Mouse (Mus musculus) central nervous system, embryonic 14 days (tissue): ENCODE results near the gene Depdc1b. TPM values are rescaled to one million over a fixed set of nuclear protein-coding genes. Genes with fewer than 3 reads are reported as not detected.

ENCODE experiments used
- polyA plus RNA-seq: library from polyadenylated mRNA; depleted of rRNA; stranded (reverse); fragments of >200 nt; gene quantifications from 2 replicates; pipeline ENCODE4 v1.2.3, GENCODE M21; 2012; rRNA removed

Depdc1b gene
- polyA plus RNA-seq, result 4.5 and 7.1 TPM in 2 replicates

GRCm38 (mm10) chr13:108315702-108316486 is at the start of gene Depdc1b:
Gene Depdc1b, plus strand, starts transcription at chr13:108316332.

GRCm38 (mm10) chr13:108449116-108450097 is 133.3 kb downstream of the Depdc1b start, which contains the start of gene Pde4d:
Gene Pde4d, plus strand, starts transcription at chr13:108449948.

Other genes with a start within 250 kb of the Depdc1b start
- gene Ndufaf2, start 157.7 kb upstream of the Depdc1b start, polyA plus RNA-seq, result 51.7 and 62.0 TPM in 2 replicates
- gene Ercc8, start 157.6 kb upstream of the Depdc1b start, polyA plus RNA-seq, result 22.9 and 24.7 TPM in 2 replicates
- 0.74 and 0.93 TPM in 2 replicates for gene Elovl7, start 101.9 kb upstream of the Depdc1b start, polyA plus RNA-seq
- gene Pde4d, start 133.6 kb downstream of the Depdc1b start, polyA plus RNA-seq, result 21.1 and 22.5 TPM in 2 replicates